Mouse (Mus musculus): ENCODE data around the gene Ctrc. TPM values are rescaled to one million over a fixed set of nuclear protein-coding genes. Genes with fewer than 3 reads are reported as not detected.
A peak's percentile ranks its signal among the peaks of the same experiment; 100 is the strongest.

Gene Ctrc
- polyA plus RNA-seq, 1 experiment from 2014 or later, result not detected

DNA sequence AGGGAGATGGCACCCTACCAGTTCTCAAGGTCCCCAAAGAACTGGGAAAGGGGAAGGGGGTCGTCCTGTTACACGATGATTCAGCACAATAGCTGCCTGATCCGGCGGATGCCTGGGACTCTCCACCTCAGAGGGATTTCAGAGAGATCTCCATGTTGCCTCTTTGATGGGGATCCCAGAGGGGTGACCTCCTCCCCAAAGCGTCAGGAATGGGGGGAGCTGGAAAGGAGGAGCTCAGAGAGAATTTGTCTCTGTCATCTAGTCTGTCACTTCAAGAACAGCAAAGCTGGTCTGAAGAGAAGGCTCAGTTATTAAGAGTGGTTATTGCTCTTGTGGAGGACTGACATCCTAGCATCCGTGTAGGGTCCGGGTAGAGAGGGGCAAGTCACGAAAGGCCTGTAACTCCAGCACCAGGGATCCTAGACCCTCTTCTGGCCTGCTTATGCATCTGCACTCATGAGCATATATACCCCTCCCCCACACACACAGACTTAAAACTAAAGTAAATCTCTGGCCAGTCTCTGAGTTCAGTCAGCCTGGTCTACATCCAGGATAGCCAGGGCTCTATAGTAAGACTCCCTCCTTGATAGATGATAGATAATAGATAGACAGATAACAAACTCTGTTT lies 29.4 kb upstream of the Ctrc start:
- 19% methylated on average over 8 of the region's 8 CpGs for WGBS

DNA sequence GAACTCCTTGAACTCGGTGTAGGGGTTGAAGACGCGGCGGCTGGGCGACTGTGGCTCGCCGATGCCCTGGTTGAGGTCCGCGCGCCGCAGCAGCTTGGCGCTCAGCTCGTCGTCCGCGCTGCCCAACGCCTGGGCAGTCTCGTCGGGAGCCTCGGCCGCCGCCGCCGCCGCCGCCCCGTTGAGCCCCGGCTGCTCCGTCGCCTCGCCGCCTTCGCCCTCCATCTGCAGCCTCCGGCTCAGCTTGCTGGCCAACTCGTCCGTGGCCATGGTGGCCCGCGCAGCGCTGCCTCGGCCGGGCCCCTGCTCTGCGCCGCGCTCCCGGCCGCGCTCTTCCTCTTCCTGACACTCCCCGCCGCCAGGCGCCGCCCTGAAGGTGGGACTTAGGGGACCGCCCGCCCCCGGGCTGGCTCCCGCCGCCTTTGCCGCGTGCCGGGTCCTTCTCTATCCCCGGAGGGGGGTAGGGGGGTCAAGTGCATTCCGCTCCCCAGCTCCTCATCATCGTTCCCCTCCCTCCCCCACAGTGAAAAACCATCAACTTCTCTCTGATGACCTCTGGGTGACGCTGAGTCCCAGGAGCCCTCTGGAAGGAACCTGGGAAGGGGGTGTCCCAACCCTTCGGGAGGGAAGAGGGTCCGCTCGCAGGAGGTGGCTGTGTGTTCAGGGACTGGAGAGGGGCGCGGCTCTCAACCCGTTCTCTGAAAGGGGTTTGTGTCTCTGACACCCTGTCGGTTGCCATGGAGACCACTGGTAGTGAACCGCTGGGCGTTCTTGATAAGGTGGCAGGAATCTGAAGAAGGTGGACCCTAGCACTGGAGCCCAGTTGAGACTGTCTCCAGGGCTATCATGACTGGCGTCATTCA lies 28.7 kb upstream of the Ctrc start, which contains the start of gene Efhd2:
Gene Efhd2, minus strand, starts transcription at position 320 of the 860 bp plus-strand sequence.
- peak within 1 kb of the TSS; percentile 79 for H3K9ac ChIP-seq (replicated peaks)
- ATAC-seq (ENCODE audit: insufficient number of reproducible peaks, insufficient read depth, low FRiP score, low TSS enrichment, low read depth), result peak; percentile 78
- peaks cover 38% of the 10 kb centered on the region for H3K27me3 ChIP-seq
- peak within 1 kb of the TSS; percentile 97 for H3K4me2 ChIP-seq
- peaks cover 36% of the 10 kb centered on the region for H3K4me1 ChIP-seq (replicated peaks)
- no peaks in the 10 kb centered on the region for H3K9me3 ChIP-seq
- H3K4me3 ChIP-seq (replicated peaks), result peak within 1 kb of the TSS; percentile 73
- under 1% methylated on average over 73 of the region's 73 CpGs for WGBS
- no peak within 1 kb of the TSS for H3K27ac ChIP-seq
- no peaks in the 10 kb centered on the region for H3K36me3 ChIP-seq

More for the DNA sequence above, 29.4 kb upstream of the Ctrc start:
- 0 out of 2 replicates have a peak, but pooled peaks have one; percentile 0 for ATAC-seq (ENCODE audit: insufficient number of reproducible peaks, insufficient read depth, low FRiP score, low TSS enrichment, low read depth)
- no peak overlapping the region for H3K27ac ChIP-seq
- H3K36me3 ChIP-seq, result no peaks in the 10 kb centered on the region
- H3K27me3 ChIP-seq, result peaks cover 38% of the 10 kb centered on the region
- peaks cover 39% of the 10 kb centered on the region for H3K4me1 ChIP-seq (replicated peaks)
- H3K9me3 ChIP-seq, result no peaks in the 10 kb centered on the region
- H3K9ac ChIP-seq (replicated peaks), result peak overlapping the region; percentile 79; the same call in 1 of the 2 replicates
- H3K4me2 ChIP-seq, result peak overlapping the region; percentile 97
- peak overlapping the region; percentile 73 for H3K4me3 ChIP-seq (replicated peaks)

DNA sequence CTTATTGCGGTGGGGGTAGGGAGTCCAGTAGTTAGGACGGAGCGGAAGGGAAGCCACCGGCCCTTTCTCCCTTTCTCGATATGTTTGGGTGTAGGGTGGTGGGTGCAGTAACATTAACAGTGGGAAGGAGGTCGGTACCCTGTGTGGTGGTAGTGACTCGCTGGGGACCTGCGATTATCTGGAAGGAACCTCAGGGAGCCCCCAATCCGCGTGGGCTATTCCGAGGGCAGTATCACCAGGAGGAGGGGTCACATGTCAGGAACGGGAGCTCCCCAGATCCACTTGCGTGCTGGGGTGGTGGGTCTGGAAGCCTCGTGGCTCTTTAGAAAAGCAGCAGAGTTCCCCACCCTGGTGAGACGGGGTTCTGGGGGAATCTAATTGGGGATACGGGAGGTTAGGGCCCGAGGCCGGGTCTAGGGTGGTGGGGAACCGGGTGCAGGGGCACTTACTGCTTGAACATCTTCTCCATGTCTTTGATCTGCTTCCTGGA lies 28.0 kb upstream of the Ctrc start:
- H3K27ac ChIP-seq, result no peak overlapping the region
- ATAC-seq (ENCODE audit: insufficient number of reproducible peaks, insufficient read depth, low FRiP score, low TSS enrichment, low read depth), result 0 out of 2 replicates have a peak, but pooled peaks have one; percentile 18
- 2% methylated on average over 19 of the region's 19 CpGs for WGBS

GRCm38 (mm10) chr4:141872977-141873376 lies 26.8 kb upstream of the Ctrc start:
- peak overlapping the region; percentile 97; the same call in 1 of the 2 replicates for H3K4me2 ChIP-seq
- no peaks in the 10 kb centered on the region for H3K36me3 ChIP-seq
- ATAC-seq (ENCODE audit: insufficient number of reproducible peaks, insufficient read depth, low FRiP score, low TSS enrichment, low read depth), result no peak
- H3K27me3 ChIP-seq, result peaks cover 38% of the 10 kb centered on the region
- no peaks in the 10 kb centered on the region for H3K9me3 ChIP-seq
- H3K9ac ChIP-seq (replicated peaks), result no peak overlapping the region
- no peak overlapping the region for H3K27ac ChIP-seq
- H3K4me3 ChIP-seq (replicated peaks), result no peak overlapping the region
- WGBS, result 84% methylated on average over 9 of the region's 9 CpGs
- peaks cover 39% of the 10 kb centered on the region for H3K4me1 ChIP-seq (replicated peaks)

More for the DNA sequence above, 28.0 kb upstream of the Ctrc start:
- H3K27me3 ChIP-seq, result peaks cover 38% of the 10 kb centered on the region
- H3K4me1 ChIP-seq (replicated peaks), result peaks cover 36% of the 10 kb centered on the region
- H3K9me3 ChIP-seq, result no peaks in the 10 kb centered on the region
- peak overlapping the region; percentile 79 for H3K9ac ChIP-seq (replicated peaks)
- H3K4me2 ChIP-seq, result peak overlapping the region; percentile 97
- peak overlapping the region; percentile 73 for H3K4me3 ChIP-seq (replicated peaks)
- no peaks in the 10 kb centered on the region for H3K36me3 ChIP-seq

DNA sequence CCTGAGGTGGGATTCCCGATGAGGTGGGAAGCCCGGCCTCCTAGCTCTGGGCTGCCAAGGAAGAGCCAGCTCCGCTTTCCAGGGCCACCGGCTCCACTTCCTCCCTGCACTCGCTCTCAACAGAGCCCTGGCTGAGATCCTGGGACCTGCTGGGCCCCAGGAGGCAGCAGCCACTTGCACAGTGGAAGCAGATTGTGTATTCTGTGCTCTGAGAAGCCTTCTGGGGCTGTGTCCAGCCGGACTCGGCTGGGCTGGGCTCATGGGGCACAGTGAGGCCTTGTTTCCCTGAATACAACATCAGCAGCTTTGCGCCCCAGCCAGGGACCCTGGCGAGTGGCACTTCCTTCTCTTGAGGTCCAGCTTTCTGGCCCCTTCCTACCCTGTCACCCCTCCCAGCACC lies 25.8 kb upstream of the Ctrc start:
- Histone ChIP-seq H3K27me3 (peaks cover 38% of the 10 kb centered on the region), H3K9ac (replicated peaks) (no peak overlapping the region; the same call in none of the 2 replicates), H3K27ac (no peak overlapping the region; the same call in 1 of the 2 replicates), H3K4me2 (peak overlapping the region; percentile 2; the same call in 1 of the 2 replicates), H3K4me3 (replicated peaks) (no peak overlapping the region), H3K36me3 (no peaks in the 10 kb centered on the region), H3K4me1 (replicated peaks) (peaks cover 50% of the 10 kb centered on the region), H3K9me3 (no peaks in the 10 kb centered on the region)
- WGBS, result 71% methylated on average over 9 of the region's 9 CpGs
- no peak for ATAC-seq (ENCODE audit: insufficient number of reproducible peaks, insufficient read depth, low FRiP score, low TSS enrichment, low read depth)

GRCm38 (mm10) chr4:141871333-141871725 lies 25.2 kb upstream of the Ctrc start:
- 83% methylated on average over 3 of the region's 3 CpGs for WGBS
- Histone ChIP-seq H3K4me3 (replicated peaks) (no peak overlapping the region), H3K4me2 (no peak overlapping the region), H3K9ac (replicated peaks) (no peak overlapping the region), H3K36me3 (no peaks in the 10 kb centered on the region), H3K9me3 (no peaks in the 10 kb centered on the region), H3K27me3 (peaks cover 36% of the 10 kb centered on the region), H3K27ac (no peak overlapping the region), H3K4me1 (replicated peaks) (peaks cover 55% of the 10 kb centered on the region)
- ATAC-seq (ENCODE audit: insufficient number of reproducible peaks, insufficient read depth, low FRiP score, low TSS enrichment, low read depth), result no peak

- Histone ChIP-seq H3K4me1 (replicated peaks) (peaks cover 56% of the 10 kb centered on the region), H3K4me2 (no peak overlapping the region), H3K27me3 (peaks cover 32% of the 10 kb centered on the region), H3K9ac (replicated peaks) (no peak overlapping the region), H3K4me3 (replicated peaks) (no peak overlapping the region), H3K36me3 (no peaks in the 10 kb centered on the region), H3K9me3 (no peaks in the 10 kb centered on the region), H3K27ac (no peak overlapping the region)
- no peak for ATAC-seq (ENCODE audit: insufficient number of reproducible peaks, insufficient read depth, low FRiP score, low TSS enrichment, low read depth)
- 71% methylated on average over 11 of the region's 11 CpGs for WGBS
These were observed 24.6 kb upstream of the Ctrc start for GRCm38 (mm10) chr4:141870666-141871332.

- no peak for ATAC-seq (ENCODE audit: insufficient number of reproducible peaks, insufficient read depth, low FRiP score, low TSS enrichment, low read depth)
- no peak overlapping the region for H3K4me2 ChIP-seq
- WGBS, result 73% methylated on average over 5 of the region's 5 CpGs
- no peak overlapping the region for H3K4me3 ChIP-seq (replicated peaks)
- H3K27ac ChIP-seq, result peak overlapping the region; percentile 13; the same call in 1 of the 2 replicates
- H3K36me3 ChIP-seq, result no peaks in the 10 kb centered on the region
- H3K4me1 ChIP-seq (replicated peaks), result peaks cover 46% of the 10 kb centered on the region
- H3K9ac ChIP-seq (replicated peaks), result no peak overlapping the region
- peaks cover 21% of the 10 kb centered on the region for H3K27me3 ChIP-seq
- H3K9me3 ChIP-seq, result no peaks in the 10 kb centered on the region
These were observed 23.5 kb upstream of the Ctrc start for GRCm38 (mm10) chr4:141869436-141870215.

GRCm38 (mm10) chr4:141868051-141868450 lies 21.9 kb upstream of the Ctrc start:
- H3K4me2 ChIP-seq, result no peak overlapping the region
- peaks cover 35% of the 10 kb centered on the region for H3K4me1 ChIP-seq (replicated peaks)
- H3K36me3 ChIP-seq, result no peaks in the 10 kb centered on the region
- no peak for ATAC-seq (ENCODE audit: insufficient number of reproducible peaks, insufficient read depth, low FRiP score, low TSS enrichment, low read depth)
- 0 out of 2 replicates have a peak overlapping the region, but pooled peaks have one; percentile 0 for H3K27ac ChIP-seq
- 80% methylated on average over 10 of the region's 10 CpGs for WGBS
- no peak overlapping the region for H3K4me3 ChIP-seq (replicated peaks)
- peaks cover 6% of the 10 kb centered on the region; the same call in 1 of the 2 replicates for H3K27me3 ChIP-seq
- H3K9me3 ChIP-seq, result no peaks in the 10 kb centered on the region
- no peak overlapping the region for H3K9ac ChIP-seq (replicated peaks)

GRCm38 (mm10) chr4:141867498-141867897 lies 21.3 kb upstream of the Ctrc start:
- H3K9ac ChIP-seq (replicated peaks), result no peak overlapping the region
- 0 out of 2 replicates have a peak, but pooled peaks cover under 1% of the 10 kb centered on the region for H3K27me3 ChIP-seq
- WGBS, result 40% methylated on average over 4 of the region's 4 CpGs
- no peak overlapping the region for H3K4me2 ChIP-seq
- 0 out of 2 replicates have a peak, but pooled peaks have one; percentile 28 for ATAC-seq (ENCODE audit: insufficient number of reproducible peaks, insufficient read depth, low FRiP score, low TSS enrichment, low read depth)
- H3K4me1 ChIP-seq (replicated peaks), result peaks cover 34% of the 10 kb centered on the region
- H3K27ac ChIP-seq, result peak overlapping the region; percentile 50; the same call in 1 of the 2 replicates
- H3K4me3 ChIP-seq (replicated peaks), result no peak overlapping the region
- no peaks in the 10 kb centered on the region for H3K36me3 ChIP-seq
- no peaks in the 10 kb centered on the region for H3K9me3 ChIP-seq

Data from limb, embryonic 12.5 days (tissue).